Mouse (Mus musculus): ENCODE results near the gene Map3k7.

GRCm38 (mm10) chr4:31972181-31972580, 8.3 kb downstream of the Map3k7 start:
- TF ChIP-seq CTCF (conservative IDR thresholded peaks at IDR 0.05; ENCODE audit: low read length) = 0 out of 2 replicates have a peak, but pooled peaks have one; percentile 8
- TF ChIP-seq POU5F1 (IDR thresholded peaks at IDR 0.05; ENCODE audit: borderline replicate concordance, low read length) = no peak

All from E14TG2a.4 (cell line).